Mouse (Mus musculus) layer of hippocampus, postnatal 25 days (tissue): ENCODE measurements around the gene Qdpr. TPM values are rescaled to one million over a fixed set of nuclear protein-coding genes. Genes with fewer than 3 reads are reported as not detected.
"Not testable (repeated sequence)": the region's sequence is repeated elsewhere in the genome, so short reads cannot be mapped to it uniquely, and the experiment has no call there.

Source experiments
- DNase-seq, 2 experiments: peaks; one replicate each; pipeline ENCODE4 v3.0.0; 2022; ENCODE audit warnings: mixed read lengths in 2 of 2, low spot score in 1 of 2; ENCODE audit errors: extremely low spot score in 1 of 2
- total RNA-seq, 2 experiments: library from RNA; stranded (reverse); gene quantifications; 2 replicates each; pipeline ENCODE4 v1.2.3; 2021

Qdpr gene
- total RNA-seq, 2 experiments from 2014 or later, result 119 to 140 TPM

DNA sequence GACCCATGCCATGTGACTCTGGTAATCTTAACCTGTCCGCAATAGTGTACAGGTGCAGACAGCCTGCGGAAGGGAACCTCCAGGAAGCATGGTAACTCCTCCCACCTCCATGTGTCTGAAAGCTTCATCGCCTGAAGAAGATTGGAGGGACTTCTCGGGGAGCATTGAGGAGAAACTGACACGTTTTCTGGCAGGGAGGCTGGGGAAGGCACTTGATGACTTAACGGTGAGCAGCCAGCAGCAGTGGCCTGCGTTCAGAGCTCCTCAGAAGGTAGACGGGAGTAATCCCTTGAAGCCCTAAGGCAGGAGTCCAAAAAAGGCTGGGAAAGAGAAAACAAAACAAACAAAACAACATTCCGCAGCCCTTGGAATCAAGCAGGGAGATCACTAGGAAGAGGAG is 4.4 kb upstream of the Qdpr start:
- no peak for DNase-seq

DNA sequence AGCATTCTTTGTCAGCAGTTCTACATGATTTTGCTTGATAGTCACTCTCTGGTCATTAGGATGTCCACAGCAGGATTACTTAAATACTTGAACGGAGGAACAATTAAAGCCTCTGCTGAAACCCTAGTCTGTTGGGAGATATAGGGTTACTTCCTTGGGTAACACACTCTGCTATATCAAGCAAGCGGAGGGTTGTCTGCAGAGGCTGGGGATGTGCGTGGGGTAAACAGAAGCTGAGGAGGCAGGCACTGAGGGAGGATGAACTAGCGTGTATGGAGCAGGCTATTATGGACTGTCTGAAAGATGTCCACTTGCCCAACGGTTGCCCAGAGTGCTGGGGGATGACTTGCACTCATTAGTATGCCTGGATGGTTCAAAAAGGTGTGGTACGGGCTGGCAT is 3.4 kb upstream of the Qdpr start, which contains the start of gene Clrn2:
TSS of gene Clrn2 (plus strand) at position 301 of the 400 bp plus-strand sequence.
- DNase-seq, result no peak

DNA sequence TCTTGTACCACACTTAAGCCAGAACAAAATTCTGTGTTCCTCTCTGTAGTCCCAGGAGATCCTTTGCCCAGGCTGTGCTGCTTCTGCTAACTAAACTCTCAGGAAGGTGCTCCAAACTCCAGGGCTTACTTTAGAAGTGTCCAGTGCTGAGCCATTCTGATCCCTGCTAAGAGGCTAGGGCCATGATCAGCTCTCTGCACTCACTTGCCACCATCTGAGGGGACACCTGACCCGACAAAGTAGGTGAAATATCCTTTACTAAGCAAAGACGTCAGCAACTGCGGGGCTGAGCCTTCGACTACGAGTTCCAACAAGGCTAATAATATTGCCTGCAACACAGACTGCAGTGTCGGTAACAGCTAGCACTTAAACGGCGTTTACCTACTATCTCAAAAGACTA is 830 bp downstream of the Qdpr start:
- no peak for DNase-seq

DNA sequence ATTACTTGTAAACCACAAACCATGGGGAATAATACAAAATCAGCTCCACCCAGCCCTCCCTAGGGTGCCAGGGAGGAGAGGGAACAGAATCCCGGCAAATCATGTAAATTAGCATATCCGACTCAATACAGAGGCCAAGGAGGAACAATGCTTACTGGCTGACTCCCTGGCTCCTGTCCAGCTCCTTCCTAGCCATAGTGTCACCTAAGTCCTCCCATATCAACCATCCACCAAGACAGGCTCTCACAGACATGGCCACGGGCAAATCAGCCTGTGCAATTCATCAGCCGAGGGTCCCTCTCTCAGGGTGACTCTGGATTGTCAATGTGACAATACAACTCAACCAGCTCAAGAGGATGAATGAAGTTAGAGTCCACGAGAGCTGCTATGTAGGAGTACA is 1.4 kb downstream of the Qdpr start:
- no peak for DNase-seq

DNA sequence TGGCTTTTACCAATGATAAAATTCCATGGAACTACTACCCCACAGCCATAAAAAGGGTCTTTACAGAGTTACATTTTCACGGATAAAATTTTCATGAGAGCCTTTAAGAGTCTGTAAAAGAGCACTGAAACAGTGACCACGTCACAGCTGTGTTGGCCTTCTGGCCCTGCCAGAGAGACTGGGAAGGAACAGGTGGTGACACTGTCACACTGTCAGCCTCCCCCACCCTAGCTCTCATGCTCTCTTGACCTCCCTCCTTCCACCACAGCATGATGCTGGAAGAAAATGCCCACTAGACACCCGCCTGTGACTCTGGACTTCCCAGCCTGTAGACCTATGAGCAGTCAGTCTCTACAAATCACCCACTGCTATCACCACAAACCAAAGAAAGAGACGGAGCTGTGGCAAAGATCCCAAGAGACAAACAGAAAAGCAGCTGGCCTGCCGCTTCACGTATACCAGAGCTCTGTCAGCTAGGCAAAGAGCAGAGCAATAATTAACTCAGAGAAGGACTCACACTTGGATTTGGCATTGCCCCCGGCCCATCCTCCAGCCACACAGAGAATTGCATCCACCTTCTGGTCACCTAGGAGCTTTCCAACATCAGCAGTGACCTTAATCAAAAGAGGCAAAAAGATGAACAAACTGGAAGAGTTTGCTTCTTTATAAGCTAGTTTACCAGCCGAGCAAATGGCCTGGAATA is 5.8 kb downstream of the Qdpr start:
- DNase-seq, result no peak

DNA sequence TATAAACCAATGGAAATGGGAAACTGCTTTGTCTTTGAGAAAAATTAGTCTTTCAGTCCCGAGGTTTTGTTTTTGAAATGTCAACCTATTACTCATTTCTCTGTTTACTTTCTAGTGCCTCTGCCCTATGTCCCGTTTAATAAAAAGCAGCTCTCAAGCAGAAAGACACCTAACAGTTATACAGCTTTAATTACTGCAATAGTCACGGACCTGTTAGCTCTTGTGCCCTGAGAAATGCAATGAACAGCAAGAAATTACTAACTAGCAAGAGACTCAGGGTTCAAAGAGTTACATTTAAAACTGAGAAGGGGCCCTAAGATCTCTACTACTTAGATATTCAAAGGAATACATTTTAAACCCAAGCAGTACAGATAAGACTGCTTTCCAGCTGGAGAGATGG is 8.3 kb downstream of the Qdpr start:
- no peak for DNase-seq

DNA sequence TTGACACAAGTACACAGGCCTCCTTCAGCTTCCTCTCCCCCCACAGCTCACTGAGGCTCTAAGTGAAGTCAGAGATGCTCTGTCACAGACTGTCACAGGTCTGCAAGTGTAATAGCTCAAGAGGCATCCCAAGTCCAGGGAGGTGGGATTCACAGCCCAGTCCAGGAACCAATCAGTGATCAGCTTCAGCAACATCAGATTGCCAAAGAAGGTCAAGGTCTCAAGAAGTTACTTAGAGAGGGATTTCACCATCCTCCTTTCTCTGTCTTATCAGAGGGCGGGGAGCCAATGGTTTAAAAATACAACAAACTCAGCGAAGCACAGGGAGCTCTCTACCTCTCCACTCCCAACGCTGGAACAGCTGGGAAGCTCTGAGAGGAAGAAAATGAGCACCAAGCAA is 8.9 kb downstream of the Qdpr start:
- DNase-seq, result no peak

DNA sequence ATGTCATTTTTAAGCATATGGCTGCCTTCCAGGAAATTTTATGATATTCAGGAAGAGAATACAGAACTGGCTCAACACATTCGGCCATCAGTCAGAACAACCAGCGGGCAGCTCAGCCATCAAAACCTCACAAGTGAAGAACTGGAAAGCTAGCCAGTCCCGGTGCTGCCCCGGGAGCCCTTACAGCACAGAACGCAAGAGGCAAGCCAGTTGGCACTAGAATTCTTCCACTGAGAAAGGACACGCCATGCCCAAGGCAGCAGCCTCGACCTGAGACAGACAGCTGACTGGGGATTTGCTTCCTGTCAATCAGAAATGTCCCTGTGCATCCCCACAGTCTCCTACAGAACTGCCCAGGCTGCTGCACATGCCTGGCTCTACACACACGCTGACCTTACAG is 11.7 kb downstream of the Qdpr start:
- no peak for DNase-seq

DNA sequence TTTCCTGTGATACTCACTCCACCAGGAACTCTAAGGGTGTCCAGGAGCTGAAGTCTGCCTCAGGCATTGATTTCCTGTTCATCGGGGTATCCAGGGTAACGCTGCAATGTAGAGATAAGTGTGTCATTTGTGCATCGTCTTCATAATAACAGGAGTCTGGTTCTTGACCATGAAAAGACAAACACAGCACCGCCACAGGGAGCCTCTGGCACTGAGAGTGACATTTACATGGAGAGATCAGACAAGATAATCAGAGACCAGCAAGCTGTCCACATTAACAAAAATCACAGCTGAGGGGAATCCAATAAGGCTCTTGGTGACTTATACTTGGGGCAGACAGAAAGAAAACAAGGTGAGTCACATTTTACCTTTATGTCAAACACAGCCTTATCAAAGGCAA is 12.2 kb downstream of the Qdpr start:
- DNase-seq, result no peak

DNA sequence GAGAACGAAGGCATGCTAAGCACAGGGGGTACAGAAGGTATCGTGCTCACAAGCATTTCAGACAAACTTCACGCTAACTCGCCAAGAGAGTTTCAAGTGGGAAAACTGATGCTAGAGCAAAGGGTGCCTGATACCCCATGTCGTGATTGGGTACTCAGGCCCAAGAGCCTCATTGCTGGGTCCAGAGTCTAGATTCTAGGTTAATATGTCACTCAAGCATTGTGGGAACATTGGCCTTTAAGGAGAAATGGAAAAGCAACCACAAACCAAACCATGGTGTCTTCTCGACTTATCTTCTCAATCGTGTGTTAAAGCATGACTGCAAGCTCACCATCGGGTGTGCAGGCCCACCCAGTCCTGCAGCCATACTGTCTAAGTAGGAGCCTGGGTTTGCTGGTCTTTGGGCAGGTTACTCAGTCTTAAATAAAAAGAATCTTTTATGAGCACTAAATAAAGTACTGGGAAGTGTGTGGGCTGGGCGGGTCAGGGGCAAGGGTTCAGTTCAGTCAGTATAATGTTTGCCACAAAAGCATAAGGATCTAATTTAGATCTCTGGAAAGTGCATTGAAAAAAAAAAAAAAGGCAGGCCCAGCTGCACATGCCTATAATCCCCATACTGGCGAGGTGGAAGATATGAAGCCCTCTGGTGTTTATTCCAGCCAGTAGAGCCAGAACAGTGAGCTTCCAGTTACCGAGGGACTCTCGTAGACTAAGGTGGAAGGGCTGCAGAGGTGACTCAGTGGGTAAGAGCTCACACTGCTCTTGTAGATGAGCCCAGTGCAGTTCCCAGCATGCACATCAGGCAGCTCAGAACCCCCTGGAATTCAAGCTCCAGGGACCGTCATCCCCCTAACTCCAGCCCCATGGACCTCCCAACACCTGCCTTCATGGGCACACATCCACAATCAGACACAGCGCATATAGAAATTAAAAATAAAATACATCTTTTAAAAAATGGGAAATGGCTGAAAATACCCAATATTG is 13.8 kb downstream of the Qdpr start:
- DNase-seq, result no peak

DNA sequence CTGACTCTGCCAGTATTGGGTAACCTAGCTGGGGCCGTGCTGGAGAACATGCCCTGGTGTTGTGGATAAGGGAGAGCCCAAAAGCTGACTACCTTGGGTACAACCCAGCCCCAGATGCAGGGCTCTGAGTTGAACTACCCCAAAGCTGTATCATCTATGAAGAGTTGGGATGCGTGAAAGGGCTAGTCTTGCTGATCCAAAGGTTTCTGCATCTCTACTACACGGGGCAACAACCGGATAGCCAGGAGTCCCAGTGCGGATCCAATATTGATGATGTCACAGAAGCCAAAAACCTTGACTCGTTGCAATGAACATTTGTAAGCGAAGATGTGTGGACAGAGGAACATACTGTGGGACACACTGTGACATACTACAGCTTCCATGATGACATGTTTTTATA is 22.1 kb downstream of the Qdpr start:
- no peak for DNase-seq

DNA sequence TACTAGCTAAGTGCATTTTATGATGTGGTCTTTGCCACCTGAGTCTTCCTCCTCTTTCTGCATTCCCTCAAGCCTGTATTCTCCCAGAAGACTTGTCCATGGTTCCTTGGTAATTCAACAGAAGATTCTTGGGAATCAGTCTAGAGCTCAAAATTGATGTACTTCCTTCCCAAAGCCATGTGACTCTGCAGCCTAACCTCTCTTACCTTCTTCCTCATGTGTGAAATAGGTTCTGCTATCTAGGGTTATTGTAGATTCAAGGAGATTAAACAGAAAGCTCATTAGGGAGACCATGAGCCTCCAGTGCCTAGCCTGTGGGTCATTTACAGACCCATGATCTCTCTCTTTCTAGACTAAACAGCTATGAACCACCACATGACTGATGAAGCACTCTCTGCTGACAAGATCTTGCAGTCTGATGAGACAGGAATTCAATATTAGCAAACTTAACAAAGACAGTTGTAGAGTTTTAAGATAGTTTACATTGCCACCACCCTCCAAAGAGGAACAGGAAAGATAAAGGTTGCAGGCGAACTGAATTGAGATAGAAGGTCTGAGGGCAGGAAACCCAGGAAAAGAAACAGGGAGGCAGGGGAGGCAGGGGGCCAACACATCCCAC is 23.5 kb downstream of the Qdpr start:
- no peak for DNase-seq

DNA sequence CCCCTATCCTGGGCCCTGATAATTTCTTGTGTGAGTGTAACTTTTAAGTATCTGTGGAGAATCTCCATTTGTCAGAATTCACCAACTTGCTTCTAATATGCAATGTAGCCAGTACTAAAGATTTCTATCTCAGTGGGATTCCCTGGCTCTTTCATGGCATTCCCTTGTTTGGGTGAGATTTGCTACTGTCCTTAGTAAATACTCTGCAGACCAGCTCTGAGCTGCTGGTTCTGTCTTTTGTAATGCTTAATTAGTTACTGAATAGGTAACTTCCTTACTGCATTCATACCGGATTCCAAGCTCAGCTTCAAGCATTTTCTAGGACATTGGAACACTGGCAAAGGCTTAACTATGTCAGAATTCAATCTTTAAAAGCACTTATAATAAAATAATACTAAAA is 24.3 kb downstream of the Qdpr start:
- not testable (repeated sequence) for DNase-seq

DNA sequence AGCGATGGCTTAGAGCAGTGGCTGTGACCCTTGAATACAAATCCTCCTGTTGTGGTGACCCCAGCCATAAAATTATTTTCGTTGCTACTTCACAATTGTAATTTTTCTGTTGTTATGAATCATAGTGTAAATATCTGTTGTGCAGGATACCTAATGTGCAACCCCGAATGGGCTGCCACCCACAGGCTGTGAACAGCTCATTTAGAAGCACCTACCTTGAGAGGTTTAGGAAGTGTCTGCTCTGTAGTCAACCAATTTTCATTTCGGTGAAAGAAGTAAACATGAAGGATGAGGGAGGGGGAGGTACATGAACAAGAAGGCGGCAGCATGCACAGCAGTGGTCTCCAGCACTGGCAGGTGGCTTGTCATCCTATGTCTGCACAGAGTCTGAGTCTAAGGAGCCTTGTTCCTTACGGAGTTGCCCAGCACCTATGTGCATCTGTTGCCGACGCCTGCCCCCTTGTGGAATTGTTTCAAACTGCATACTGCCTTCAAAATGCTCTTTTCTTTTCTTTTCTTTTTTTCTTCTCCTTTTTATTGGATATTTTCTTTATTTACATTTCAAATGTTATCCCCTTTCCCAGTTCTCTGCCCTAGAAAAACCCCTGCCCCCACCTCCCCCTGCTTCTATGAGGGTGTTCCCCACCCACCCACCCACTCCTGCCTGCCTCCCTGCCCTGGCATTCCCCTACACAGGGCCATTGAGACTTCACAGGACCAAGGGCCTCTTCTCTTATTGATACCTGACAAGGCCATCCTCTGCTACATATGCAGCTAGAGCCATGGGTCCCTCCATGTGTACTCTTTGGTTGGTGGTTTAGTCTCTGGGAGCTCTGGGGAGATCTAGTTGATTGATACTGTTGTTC is 25.8 kb downstream of the Qdpr start:
- DNase-seq, result peak; percentile 44 to 82

DNA sequence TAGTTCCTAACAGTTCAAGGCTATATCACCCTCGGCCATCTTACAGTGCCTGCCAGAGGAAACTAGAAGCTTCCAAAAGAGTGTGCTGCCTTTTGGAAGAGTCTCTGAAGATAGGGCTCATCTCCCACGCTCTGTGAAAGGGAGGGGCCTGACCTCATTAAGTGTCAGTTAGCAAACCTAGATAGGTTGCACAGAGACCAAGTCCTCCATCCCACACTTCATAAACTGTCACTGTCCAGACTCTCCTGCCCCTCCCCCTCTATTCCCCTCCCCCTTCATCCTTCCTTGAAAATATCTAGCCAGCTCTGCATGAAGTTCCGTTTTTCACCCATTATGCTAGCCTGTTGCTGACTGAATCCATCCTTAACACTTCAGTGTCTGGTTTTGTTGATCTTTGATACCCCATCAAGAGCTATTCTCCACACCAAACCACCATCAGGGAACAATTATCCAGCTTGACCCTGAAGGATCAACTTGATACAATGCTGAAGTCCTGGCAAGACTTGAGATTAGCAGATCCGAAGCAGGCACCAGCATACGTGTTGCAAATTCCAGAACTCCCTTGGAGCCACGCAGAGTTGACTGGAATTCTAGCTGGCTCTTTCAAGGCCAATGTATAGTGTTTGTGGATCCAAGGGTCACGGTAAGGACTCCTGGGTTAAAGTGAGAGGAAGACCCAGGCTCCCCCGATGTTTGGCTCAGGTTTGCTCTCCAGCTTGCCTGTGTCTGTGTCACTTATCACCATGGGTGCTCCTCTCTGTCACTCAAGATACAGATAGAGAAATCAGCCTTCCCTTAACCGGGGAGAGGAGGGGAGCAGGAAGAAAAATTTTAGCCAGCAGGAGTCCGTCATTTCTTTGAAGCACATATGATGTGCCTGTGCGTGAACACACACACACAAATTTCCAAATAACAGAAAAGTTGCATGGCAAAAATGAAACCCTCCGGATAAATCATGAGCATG is 27.9 kb downstream of the Qdpr start:
- no peak for DNase-seq

DNA sequence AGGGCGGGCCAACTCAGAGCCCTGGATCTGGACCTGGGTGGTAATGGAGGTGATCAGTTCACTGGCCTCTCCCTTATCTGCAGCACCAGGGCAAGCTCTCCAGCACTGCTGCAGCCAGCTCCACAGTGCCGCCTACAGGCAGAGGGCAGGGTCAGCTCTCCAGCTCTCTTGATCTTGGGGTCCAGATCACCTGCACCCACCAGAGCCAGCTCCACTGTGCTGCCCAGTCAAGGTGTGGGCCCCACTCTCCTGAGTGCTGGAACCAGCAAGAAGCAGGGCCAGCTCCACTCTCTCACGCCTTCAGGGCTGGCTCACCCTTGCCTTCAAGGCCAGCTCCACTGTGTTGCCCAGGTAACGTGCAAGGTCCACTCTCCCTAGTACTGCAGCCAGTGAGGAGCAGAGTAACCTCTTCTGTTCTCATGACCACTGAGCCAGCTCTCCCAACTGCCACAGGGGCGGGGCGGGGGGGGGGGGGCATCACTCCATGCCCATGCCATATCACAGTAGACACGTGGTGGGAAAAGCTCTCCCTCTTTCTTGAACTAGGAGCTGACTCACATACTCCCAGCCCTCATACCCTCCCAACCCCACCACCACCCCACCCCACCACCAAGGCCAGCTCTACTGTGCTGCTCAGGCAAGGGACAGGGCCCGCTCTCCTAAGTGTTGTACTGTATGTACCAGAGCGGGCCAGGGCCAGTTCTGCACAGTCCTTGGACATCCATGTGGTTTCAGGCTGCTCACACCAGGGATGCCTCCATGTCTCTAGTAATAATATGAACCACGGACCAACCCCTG is 30.0 kb downstream of the Qdpr start:
- DNase-seq, result no peak

DNA sequence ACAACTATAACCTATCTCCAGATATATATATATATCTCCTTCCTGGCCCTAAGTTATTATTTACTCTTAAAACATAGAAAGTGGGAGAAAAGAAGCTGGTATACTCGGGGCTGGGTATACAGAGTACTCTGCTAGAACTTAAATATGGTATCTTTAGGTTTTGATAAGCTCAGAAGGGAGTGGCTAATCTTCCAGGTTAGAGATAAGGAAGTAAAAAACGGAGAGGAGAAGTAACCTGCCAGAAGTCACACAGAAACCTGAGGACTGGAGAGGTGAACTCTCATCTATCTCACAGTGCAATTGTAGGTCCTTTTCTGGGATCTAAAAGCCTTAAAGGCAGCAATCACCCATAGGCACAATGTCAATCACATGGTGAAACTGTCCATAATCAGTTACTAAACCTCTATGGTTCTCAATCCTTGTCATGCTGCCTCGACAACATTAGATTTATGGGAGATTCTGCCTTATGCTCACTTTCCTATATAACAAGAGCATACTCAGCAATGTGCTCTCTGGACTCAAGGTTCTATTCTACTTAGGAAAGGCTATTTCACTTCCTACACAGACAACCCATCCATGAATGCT is 32.1 kb downstream of the Qdpr start:
- no peak for DNase-seq

DNA sequence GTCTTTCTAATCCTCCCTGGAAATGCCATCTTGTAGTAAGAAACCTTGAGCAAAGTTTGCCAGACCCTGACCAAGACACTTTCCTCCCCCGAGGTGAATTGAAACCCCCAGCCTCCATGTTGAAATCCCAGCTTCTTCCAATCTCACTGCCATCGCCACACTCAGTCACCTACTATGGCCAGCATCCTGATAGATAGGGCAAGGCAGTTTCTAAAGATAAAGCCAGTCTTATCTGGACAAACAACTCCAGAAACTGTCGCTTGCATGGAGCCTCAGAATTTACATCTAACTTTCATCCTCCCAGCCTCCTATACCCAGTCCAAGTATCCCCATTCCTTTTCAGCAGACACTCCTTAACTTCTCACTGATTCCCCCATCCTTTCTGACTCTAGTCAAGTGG is 33.6 kb downstream of the Qdpr start:
- no peak for DNase-seq
